Mouse (Mus musculus) 3T3-L1 (cell line): ENCODE results near the gene Noc3l.

Experiments
- DNase-seq: peaks from one replicate; pipeline ENCODE4 v3.0.0-alpha.2; 2015; ENCODE audit warnings: low read depth, low spot score

Noc3l gene

DNA sequence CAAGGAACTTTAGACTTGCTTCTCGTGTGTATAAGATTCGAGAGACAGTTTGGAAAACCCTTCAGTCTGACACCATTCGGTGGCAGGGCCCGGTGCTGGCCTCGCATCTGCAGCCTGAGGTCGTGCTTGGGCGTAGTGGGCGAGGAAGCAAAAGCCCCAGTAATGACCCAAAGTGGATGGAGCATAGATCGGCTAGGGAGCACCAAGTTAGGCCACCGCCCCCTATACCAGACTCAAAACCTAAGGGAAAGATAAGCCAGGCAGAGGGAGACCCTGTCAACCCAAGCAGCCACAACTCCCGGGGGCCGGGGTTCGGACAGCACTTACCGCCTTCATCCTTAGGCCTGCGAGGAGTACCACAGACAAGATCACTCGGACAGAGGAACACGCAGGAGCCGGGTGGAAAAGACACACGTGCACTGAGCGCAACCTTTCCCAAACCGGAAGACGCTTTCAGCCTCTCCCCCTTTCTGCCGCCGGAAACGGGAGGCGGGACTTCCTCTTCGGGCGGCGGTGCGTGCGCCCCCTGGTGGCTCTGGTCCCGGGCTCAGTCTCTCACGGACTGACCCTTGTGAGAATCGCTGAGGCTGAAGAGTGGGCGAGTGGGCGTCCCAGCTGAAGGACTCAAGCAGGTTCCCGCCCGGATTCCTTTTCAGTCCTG, at the start of gene Noc3l:
TSS of gene Noc3l (minus strand) at position 472 of the 661 bp plus-strand sequence.
- DNase-seq = peak; percentile 93

DNA sequence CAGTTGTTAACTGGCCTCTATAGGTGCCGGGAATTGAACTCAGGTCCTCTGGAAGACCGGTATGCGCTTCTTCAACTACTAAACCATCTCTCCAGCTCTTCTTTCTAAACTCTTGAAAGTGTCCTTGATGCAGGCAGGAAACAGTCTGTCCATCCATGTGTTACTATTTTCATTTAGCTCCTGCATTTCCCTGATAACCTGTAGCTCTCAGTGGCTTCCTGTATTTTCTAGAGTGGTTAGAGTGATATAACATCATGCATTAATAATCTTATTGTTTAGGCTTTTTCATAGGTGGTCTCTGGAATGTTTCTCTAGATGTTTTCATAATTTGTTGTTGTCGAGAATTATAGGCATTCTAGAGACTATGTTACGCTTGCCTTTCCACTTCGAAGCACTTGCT, 43.5 kb upstream of the Noc3l start:
- DNase-seq = no peak

DNA sequence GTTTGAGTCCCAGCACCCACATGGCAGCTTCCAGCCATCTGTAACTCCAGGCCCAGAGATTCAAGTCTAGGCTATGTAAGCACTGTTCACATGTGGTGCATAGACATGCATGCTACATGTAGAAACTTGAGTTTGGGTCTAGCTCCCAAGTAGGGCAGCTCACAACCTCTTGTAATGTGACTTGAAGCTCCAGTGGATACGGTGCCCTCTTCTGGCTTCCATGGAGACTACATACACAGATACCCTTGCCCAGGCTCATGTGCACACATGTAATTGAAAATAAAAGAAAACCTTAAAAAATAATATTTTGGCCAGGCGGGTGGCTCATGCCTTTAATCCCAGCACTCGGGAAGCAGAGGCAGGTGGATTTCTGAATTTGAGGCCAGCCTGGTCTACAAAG, 39.2 kb upstream of the Noc3l start:
- peak; percentile 27 for DNase-seq

DNA sequence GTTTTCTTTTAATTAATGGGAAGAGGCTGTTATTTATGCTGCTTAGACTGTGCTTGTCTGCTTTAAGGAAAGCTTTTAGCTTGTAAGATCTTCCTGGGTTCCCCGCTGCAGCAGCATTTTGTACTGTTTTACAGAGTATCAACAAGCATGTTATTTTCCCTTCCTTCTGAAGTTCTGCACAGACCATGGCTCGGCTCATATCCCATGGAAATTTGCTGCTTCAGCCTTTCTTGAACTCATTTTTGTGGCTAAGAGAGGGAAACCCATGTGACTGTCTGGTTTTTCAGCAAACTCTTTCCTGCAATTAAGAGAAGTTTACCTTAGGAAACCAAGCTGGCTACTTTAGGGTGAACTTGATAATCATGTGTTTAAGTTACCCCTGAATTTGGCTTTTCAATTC, 27.3 kb upstream of the Noc3l start:
- DNase-seq = no peak

DNA sequence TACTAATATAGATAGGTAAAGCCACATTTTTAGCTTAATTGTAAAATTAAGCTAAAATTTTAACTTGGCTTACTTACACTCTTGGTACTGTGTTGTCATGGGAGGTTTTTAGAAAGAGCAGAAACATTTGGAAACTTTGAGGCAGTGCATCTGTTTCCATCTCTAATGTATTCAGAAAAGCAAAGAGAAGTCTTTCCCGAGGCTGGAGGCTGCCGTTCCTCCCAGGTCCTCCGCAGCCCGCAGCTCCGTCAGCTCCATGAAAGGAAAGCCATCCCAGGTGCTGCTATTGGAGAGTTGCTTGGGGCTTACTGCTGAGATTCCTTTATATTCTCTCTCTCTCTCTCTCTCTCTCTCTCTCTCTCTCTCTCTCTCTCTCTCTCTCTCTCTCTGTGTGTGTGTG, 25.8 kb upstream of the Noc3l start:
- no peak for DNase-seq

DNA sequence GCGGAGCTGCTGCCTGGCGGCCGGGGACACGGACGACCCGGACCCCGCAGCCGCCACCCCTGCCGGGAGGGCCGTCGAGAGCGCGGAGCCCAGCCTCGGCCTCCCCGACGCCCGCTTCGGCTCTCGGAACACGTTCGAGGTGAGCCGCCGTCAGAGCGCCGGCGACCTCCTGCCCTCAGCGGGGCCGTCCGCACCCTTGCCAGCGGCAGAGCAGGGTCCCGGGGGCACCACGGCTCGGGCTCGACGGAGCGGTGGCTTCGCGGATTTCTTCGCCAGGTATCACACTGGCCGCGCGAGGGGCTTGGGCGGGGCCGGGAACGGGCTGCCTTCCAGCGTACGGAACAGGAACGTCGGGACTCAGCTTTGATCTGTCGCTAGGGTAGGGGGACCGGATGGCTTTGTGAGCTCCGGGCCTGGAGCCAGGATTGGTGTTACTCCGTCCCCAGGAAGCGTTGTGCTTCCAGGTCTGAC, 18.2 kb upstream of the Noc3l start:
- DNase-seq = peak; percentile 58

DNA sequence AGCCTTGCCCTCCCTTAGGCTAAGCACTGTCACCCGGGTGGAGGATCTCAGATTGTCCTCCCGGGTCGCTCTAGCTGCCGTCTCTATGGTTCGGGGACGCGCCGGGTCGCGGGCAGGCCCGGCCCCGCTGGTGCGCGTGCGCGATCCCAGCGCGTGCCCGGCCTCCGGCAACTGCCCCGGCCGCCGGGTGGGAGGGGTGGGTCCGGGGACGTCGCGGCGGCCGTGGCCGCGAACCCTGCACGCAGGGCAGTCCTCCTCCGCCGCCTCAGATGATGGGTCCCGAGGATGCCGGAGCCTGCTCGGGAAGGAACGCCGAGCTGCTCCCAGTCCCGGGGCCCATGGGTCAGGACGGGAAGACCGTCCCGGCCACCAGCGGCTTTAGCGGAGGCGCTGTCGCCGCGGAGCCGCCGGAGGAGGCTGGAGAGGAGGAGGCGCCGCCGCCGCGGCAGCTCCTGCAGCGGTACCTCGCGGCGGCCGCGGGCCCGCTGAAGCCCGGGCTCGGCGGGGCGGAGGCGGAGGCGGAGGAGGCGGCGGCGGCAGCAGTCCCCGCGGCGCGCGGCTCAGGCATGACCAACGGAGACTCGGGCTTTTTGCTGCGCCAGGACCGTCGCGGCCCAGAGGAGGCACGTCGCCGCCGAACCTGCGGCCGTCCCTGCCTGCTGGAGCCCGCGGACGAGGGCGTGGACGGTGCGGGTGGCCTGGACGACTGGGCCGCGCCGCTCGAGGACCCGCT, 17.6 kb upstream of the Noc3l start, which contains the start of gene Tbc1d12:
TSS of gene Tbc1d12 (plus strand) at position 142 of the 733 bp plus-strand sequence.
- peak; percentile 83 for DNase-seq

DNA sequence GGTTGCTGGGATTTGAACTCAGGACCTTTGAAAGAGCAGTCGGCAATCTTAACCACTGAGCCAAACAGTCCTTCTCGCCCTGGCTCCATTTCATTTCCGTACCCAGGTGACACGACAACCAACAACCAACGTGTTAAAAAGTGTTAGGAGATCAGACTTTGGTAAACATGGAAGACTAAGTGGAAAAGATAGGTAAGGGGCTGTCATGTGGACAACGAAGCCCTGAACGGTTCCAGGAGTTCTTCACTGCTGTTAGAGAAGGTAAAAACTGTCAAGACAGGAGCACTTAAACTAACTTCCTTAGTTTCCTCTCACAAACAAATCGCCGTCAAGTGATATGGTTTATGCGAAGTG, 17.0 kb upstream of the Noc3l start:
- no peak for DNase-seq

DNA sequence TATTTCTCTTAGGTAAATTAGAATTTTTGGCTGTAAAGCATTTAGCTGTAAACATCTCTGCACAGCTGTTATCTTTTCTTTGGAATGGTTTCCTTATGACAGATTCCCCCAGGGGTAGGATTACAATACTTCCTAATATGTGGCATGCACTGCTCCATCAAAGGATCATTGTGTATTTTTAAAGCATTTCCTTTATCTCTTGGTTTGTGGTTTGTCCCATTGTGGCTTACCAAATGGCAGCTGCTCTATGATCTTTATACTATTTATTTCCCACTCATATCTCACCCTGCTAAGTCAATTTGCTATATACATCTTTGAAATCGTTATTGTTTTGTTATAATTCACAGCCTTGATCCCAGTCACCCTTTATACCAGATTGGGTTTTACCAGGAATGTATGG, 14.2 kb upstream of the Noc3l start:
- peak; percentile 59 for DNase-seq

DNA sequence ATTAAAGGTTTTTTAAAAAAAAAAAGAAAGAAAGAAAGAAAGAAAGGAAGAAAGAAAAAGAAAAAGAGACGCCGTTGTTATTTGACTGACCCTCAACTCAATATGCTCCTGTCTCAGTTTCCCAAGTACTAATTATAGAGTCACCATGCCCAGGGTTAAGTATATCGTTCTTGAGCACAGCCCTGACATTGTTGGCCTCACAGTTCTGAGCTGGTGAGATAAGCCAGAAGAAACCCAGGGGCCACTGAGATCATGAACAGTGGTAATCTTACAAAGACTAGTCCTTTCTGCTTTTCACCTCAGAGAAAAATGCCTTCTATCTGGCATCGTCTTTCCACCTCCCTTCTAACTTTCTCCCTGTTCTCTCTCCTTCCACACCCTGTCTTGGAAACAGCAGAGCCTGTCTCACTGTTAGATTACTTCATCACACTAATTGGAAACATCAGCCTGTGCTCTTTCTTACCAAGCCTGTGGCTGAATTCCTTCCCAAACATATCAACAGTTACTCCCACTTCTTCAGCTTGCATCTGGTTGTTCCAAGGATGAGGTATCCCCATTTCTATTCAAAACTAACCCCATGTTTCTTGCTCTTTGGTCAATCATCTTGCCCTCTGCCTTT, 1.3 kb upstream of the Noc3l start:
- peak; percentile 51 for DNase-seq

DNA sequence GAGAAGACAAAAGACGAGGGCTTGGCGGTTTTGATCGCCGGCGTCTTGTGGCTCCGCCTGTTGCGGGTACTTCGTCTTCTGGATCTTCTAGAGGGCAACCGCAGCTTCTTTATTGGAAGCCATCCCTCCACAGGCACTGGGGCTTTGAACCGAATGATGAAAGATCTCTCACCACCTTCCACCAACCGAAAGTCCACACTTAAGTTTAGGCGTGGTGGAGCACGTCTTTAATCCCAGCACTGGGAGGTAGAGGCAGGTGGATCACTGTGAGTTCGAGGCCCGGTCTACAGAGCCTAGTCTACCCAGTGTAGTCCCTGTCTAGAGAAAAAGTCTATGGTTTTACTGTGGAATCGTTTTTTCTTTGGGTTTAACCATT, 378 bp upstream of the Noc3l start:
- no peak for DNase-seq

DNA sequence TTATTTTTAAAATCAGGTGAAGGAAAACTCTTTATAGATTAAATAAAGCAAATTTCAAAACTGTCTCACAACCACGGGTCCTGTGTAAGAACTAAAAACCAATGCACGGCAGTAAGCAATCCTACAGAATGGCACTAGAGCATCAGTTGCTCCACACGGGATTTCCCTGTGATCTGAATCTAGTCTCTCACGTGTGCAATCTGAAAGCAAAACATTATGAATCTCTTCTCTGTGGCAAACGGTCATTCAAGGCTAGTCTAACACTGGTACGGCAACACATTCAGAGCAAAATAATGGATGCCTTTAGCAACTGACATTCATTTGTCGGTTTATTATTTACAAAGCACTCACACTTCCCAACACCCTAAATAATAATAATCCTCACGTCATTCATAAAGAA, 846 bp downstream of the Noc3l start:
- peak; percentile 35 for DNase-seq

DNA sequence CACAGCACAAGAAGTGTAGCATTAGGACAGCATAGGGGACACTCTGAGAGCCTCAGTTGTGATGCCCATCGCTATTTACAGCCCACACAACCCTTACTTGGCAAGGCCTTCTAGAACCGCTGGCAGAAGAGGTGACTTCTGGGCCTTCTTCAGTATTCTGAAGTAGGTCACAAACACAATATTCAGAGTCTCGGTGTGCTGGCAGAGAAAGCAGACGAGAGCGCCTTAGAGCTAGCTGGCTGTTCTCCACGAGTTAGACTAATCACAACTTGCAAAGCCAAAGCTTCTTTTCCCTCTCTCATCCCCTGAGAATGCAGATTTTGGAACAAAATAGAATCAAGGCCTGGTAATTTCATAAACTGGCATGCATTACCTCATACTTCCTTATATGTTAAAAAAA, 20.2 kb downstream of the Noc3l start:
- DNase-seq = no peak

DNA sequence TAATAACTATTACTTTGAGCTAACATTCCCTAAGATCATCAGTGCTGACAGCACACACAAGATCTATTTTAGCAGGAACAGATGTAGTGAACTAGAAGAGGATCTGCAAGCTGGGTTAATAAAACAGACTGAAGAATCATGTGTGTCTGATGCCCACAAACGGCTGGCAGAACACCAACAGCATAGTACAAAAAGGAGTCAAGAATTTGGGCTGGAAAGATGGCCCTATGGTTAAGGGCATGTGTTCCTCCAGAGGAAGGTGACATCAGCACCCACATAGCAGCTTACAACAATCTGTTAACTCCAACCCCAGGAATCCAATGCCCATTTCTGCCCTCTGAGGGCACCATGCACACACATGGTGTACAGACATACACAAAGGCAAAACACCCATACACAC, 20.7 kb downstream of the Noc3l start:
- no peak for DNase-seq

DNA sequence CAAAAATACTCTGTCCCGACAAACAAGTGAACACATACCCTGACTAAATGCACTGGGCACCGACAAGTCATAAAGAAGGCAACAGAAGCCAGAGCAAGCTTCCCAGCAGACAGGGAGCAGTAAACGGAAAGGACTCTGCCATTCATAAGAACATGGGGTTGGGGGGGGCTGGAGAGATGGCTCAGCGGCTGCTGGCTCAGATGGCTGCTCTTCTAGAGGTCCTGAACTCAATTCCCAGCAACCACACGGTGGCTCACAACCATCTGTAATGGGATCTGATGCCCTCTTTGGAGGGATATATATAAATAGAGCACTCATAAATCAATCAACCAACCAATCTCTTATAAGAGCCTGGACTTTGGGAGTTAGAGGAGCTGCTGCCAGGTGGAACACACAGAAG, 22.5 kb downstream of the Noc3l start:
- no peak for DNase-seq

DNA sequence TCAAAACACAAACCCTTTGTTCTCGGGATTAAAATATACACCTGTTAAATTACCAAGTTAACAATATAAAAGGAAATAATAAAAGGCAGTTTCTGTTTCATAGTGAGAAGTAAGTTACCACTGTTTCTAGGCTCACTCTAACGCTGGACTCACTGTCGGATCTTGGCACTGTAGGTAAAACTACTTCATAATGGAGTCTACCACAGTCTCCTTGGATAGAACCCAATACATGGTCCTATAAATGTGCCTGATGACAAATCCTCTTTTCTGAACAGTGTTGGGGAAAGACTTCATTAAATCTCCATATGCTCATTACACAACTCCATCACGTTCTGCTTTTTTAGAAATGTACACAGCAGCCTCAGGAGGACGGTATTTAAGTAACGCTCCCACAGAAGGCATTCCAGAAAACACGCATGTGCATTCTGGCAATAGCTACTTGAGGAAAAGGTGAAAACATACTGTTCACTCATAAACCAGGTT, 25.4 kb downstream of the Noc3l start:
- no peak for DNase-seq

DNA sequence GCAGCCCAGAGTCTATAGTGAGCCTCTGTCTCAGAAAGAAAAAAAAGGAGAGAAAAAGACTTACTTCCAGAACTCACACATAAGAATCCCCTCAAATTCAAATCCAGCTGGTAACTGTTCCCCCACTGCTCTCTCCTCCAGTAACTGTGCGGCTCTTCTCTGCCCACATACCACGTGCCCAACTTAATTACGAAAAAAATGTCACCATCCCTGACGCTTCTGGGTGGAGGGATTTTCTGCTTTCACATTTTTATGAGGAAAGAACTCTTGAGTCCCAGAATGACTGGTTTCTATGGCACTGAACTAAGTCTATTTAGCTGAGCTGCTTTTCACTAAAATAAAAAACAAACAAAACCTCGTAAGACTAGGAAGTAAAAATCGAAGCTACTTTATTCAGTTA, 31.3 kb downstream of the Noc3l start:
- no peak for DNase-seq

DNA sequence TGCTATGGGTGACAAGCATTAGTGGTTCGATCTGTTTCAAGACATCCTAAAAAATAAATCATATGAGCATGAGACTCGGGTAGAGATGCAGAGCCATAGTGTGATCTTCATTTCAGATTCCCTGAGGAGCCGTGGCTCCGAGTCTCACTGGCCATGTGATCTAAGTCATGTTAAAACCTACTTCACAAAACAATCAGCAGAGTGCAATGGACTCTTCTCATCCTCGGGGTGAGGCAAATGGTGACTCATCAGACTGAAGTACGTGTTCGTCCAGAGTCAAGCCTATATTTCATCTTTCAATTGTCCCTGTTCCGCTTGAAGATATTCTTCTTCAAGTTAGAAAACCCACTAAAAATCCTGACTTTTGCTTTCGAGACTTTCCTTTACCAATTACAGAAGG, 35.5 kb downstream of the Noc3l start:
- DNase-seq = peak; percentile 85

DNA sequence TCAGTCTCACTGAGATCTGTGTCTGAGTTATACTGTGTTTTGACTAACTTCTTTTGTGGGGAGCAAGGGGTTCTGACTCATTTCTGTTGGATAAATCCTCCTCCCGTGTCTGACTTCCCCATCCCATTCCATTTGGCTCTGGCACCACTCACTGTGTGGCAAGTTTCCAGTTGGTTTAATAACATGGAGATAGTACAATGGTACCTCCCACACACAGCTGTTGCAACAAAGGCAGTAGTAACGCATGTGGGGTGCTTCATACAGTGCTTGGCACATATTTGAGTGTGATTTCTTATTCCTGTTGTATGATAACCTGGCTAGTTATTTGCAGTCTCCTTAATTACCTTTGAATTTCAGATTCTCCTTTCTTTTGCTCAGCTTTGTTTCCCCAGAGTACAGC, 40.2 kb downstream of the Noc3l start:
- DNase-seq = peak; percentile 85

DNA sequence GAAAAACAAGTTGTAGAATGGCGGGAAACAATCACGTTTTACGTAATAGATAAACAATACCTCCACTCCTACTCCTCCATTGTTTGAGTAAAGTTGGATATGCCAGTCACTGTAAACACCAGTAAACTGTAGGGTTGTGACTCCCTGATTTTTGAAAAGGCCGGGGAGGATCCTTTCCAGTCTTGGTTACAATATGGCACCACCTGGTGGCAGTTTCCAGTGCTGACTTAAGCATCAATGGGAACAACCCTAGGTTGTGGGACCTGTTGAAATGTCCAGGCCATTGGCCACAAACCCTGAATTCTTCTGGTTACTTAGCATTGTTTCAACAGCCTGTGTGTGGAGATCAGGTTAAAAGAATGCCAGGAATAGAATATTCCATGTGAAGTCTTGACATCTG, 43.5 kb downstream of the Noc3l start:
- peak; percentile 85 for DNase-seq

DNA sequence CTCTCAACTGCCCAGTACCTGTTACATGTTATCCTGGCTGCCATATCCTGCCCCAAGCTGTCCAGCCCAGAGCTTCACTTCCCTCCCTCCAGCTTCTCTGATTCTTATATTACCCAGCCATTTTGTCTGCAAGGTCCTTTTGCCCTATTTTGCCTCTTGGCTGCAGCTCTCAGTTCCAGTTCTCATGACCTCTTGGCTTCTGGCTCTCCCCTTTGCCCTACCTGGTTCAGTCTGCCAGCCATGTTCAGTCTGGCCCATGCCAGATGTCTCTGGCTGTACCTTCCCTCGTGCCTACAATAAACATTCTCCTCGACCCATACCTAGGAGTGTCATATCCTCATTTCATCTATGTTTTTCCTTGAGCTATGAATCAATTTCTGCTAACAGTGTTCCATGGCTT, 52.7 kb downstream of the Noc3l start:
- no peak for DNase-seq

DNA sequence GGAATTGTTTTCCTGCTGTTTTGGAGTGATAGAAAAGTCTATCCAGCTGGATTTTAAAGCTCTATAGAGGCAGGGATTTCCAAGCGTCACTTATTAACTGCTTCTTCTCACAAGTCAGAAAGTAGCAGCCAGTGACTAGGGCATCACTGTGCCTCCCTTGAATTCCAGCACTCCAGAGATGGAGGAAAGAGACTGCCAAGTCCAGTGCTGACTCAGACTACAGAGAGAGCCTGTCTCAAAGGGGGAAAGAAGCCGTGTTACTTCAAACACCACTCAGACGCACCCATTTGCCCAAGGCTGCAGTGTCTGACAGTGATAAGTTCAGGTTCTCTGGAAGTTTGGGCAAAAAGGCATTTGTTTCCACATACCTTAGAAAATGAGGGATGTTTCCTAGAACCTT, 58.6 kb downstream of the Noc3l start:
- DNase-seq = peak; percentile 86
